Mouse (Mus musculus) heart, adult 9 months (tissue): ENCODE data around the gene Prima1.

Experiments
- DNase-seq, 2 experiments: peaks; one replicate each; pipeline ENCODE4 v3.0.0; 2022; ENCODE audit warnings: low spot score in 2 of 2

Prima1 gene

DNA sequence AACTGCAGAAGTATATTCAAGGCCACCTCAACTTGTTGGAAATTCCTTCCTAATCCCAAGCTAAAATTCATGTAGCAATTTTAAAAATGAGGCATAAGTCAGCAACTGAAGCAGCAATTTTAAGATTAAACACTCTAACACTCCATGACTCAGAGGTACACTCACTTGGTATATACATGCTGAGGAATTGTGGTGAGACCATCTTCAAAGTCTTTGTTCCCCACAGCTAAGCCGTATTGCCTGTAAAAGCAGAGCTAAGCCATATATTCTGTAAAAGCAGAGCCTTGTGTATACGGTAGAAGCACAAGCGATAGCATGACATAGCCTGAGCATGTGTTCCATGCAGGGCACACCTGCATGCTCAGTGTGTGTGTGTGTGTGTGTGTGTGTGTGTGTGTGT, 86.5 kb downstream of the Prima1 start:
- no peak for DNase-seq

DNA sequence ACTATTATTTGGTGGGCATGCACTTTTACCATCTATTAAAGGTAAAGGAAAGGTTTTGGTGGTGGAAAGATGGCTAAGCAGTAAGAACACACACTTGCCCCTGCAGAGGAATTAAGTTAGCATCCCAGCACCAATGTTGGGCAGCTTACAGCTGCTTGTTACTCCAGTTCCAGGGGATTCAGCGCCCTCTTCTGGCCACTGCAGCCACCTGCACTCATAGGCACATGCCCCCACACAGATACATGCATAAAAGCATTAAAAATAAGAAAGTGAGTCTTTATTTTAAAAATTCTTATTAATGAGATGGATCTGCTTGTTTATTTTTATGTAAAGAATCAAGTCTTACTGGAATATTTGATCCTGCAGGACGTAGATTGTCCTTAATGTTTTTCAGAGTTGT, 87.0 kb downstream of the Prima1 start:
- no peak for DNase-seq

DNA sequence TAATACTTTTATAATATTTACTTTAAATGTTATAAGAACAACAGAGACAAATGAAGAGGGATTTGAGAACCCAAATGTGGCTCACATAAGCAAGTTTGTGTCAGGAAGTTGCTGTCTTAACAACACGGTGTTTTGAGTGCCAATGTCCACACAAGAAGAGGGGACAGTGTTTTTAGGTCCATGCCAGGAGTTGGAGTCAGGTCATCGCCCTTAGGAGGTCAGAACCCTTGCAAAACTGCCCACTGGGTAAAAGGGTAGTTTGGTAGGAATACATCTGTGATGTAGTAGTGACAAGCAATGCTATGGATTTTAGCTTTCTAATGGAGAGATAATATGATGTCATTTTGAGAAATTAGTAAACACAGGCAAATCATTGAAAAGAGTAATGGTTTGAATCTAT, 91.7 kb downstream of the Prima1 start:
- DNase-seq, result no peak
